Mouse (Mus musculus) heart, adult 2 months (tissue): ENCODE results near the gene Arhgef1.
"Not testable (repeated sequence)": the region's sequence is repeated elsewhere in the genome, so short reads cannot be mapped to it uniquely, and the experiment has no call there.

Experiments
- CTCF ChIP-seq: fragments of 200-600 bp; IDR thresholded peaks from 2 replicates; pipeline ENCODE4 v1.8.1; 2022; ENCODE audit warnings: antibody characterized with exemption, mild to moderate bottlenecking, moderate library complexity
- POLR2A ChIP-seq: fragments of 200-500 bp; IDR thresholded peaks from 2 replicates; pipeline ENCODE4 v1.6.1; 2011; ENCODE audit warnings: mild to moderate bottlenecking, low read depth, low read length, control low read depth; ENCODE audit not compliant: insufficient read depth

DNA sequence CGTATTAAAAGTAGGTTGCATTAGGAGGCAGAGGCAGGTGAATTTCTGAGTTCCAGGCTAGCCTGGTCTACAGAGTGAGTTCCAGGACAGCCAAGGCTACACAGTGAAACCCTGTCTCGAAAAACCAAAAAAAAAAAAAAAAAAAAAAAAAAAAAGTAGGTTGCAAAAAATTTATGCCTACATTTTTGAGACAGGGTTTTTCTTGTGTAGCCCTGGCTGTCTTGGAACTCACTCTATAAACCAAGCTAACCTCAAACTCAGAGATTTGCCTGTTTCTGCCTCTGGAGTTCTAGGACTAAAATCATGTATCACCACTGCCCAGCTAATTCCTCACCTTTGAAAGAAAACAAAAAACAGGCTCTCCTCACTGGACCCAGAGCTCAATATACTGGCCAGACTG lies 7.0 kb upstream of the Arhgef1 start:
- not testable (repeated sequence) for TF ChIP-seq CTCF, POLR2A
